Mouse (Mus musculus) erythroblast, embryonic 14.5 days (primary cell): ENCODE results near the gene Olfr1432. TPM values are rescaled to one million over a fixed set of nuclear protein-coding genes. Genes with fewer than 3 reads are reported as not detected.
"Not testable (repeated sequence)": the region's sequence is repeated elsewhere in the genome, so short reads cannot be mapped to it uniquely, and the experiment has no call there.

Experiments
- H3K27me3 ChIP-seq: 2 replicates; pipeline ENCODE4 v1.6.1; 2012; ENCODE audit warnings: inconsistent platforms; ENCODE audit not compliant: control insufficient read depth
- H3K36me3 ChIP-seq: 2 replicates; pipeline ENCODE4 v1.6.1; 2012; ENCODE audit warnings: mild to moderate bottlenecking, inconsistent platforms; ENCODE audit not compliant: control insufficient read depth
- H3K4me1 ChIP-seq: 2 replicates; pipeline ENCODE4 v1.6.1; 2012; ENCODE audit warnings: inconsistent platforms; ENCODE audit not compliant: control insufficient read depth
- H3K4me3 ChIP-seq: replicated peaks from 2 replicates; pipeline ENCODE3; 2012; ENCODE audit warnings: moderate library complexity, mild to moderate bottlenecking, inconsistent platforms
- H3K9me3 ChIP-seq: 2 replicates; pipeline ENCODE4 v1.6.1; 2012; ENCODE audit warnings: low read length, inconsistent platforms, mixed read lengths; ENCODE audit not compliant: control insufficient read depth
- GATA1 ChIP-seq: IDR thresholded peaks from 2 replicates; pipeline ENCODE4 v1.6.1; 2012; ENCODE audit warnings: low read length, inconsistent platforms, mixed read lengths
- TAL1 ChIP-seq: IDR thresholded peaks from 3 replicates; pipeline ENCODE4 v1.6.1; 2012; ENCODE audit warnings: low read length, inconsistent platforms, mixed read lengths
- polyA plus RNA-seq: library from polyadenylated mRNA; stranded (reverse); fragments of >175 nt; gene quantifications from 2 replicates; pipeline ENCODE4 v1.2.3, GENCODE M21; 2012

The Olfr1432 gene
- not detected in 2 replicates for polyA plus RNA-seq

DNA sequence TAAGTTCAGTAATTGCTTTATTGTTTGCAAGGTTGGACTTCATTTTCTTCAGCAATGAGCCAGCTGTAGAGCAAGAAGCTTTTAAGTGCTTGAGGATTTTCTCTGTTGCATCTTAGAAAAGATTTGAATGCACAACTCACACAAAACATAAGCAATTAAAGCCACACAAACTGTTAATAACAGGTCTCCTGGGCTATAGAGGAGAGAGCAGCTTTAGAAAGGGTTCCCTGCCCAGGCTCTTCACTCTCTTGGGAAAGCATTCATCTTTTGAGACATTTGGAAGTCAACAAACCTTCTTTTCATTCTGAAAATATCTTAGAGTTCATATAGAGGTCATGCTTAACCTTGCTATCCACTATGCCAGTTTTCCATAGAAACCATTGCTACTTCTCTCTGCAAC is at the start of gene Olfr1432:
TSS of gene Olfr1432 (minus strand) at position 101 of the 400 bp plus-strand sequence.
- H3K4me1 ChIP-seq, H3K4me3 ChIP-seq, H3K27me3 ChIP-seq, H3K9me3 ChIP-seq, H3K36me3 ChIP-seq: not testable (repeated sequence)

- Histone ChIP-seq H3K4me3 (no peak within 1 kb of the TSS), H3K4me1 (no peaks in the 10 kb centered on the region), H3K9me3 (no peaks in the 10 kb centered on the region), H3K27me3 (no peaks in the 10 kb centered on the region), H3K36me3 (no peaks in the 10 kb centered on the region)
- TF ChIP-seq TAL1 (no peak), GATA1 (no peak)
Measured at GRCm38 (mm10) chr19:12279554-12279953, 47.2 kb upstream of the Olfr1432 start, which contains the start of gene Olfr1434. Olfr1434 (plus strand) TSS chr19:12279854.

- H3K4me1 ChIP-seq: no peaks in the 10 kb centered on the region
Measured at GRCm38 (mm10) chr19:12260732-12261131, 28.3 kb upstream of the Olfr1432 start, which contains the start of gene Olfr235. Olfr235 (plus strand) TSS chr19:12261032.

GRCm38 (mm10) chr19:12241559-12241958 is 9.2 kb upstream of the Olfr1432 start, which contains the start of gene Olfr262:
Olfr262 (minus strand) TSS chr19:12241659.
- no peak for TF ChIP-seq TAL1
- Histone ChIP-seq H3K9me3 (no peaks in the 10 kb centered on the region), H3K27me3 (no peaks in the 10 kb centered on the region), H3K36me3 (no peaks in the 10 kb centered on the region), H3K4me3 (no peak within 1 kb of the TSS), H3K4me1 (no peaks in the 10 kb centered on the region)

More at GRCm38 (mm10) chr19:12260732-12261131, 28.3 kb upstream of the Olfr1432 start, which contains the start of gene Olfr235:
- H3K9me3 ChIP-seq: no peaks in the 10 kb centered on the region
- H3K27me3 ChIP-seq: no peaks in the 10 kb centered on the region
- no peak within 1 kb of the TSS for H3K4me3 ChIP-seq
- TF ChIP-seq TAL1 (no peak), GATA1 (no peak)
- H3K36me3 ChIP-seq: no peaks in the 10 kb centered on the region

- H3K4me1 ChIP-seq: no peaks in the 10 kb centered on the region
- TF ChIP-seq TAL1: no peak
- TF ChIP-seq GATA1: no peak
- no peaks in the 10 kb centered on the region for H3K36me3 ChIP-seq
- H3K9me3 ChIP-seq: no peaks in the 10 kb centered on the region
- H3K27me3 ChIP-seq: no peaks in the 10 kb centered on the region
- no peak within 1 kb of the TSS for H3K4me3 ChIP-seq
Measured at GRCm38 (mm10) chr19:12200334-12200733, 32.1 kb downstream of the Olfr1432 start, which contains the start of gene Olfr1431. Olfr1431 (plus strand) TSS chr19:12200634.

- H3K4me3 ChIP-seq, H3K9me3 ChIP-seq, H3K27me3 ChIP-seq, H3K36me3 ChIP-seq, H3K4me1 ChIP-seq: not testable (repeated sequence)
Measured at GRCm38 (mm10) chr19:12199076-12199475, 33.3 kb downstream of the Olfr1432 start.

Other genes starting within 250 kb of the Olfr1432 start
- gene Olfr1423, start 191.3 kb downstream of the Olfr1432 start, polyA plus RNA-seq: not detected in 2 replicates
- not detected in 2 replicates for gene Olfr1424, start 169.9 kb downstream of the Olfr1432 start, polyA plus RNA-seq
- not detected in 2 replicates for gene Olfr1425, start 154.9 kb downstream of the Olfr1432 start, polyA plus RNA-seq
- not detected in 2 replicates for gene Olfr1426, start 140.6 kb downstream of the Olfr1432 start, polyA plus RNA-seq
- not detected in 2 replicates for gene Olfr1427, start 129.3 kb downstream of the Olfr1432 start, polyA plus RNA-seq
- gene Olfr1428, start 116.7 kb downstream of the Olfr1432 start, polyA plus RNA-seq: not detected in 2 replicates
- gene Olfr76, start 109.4 kb downstream of the Olfr1432 start, polyA plus RNA-seq: not detected in 2 replicates
- gene Olfr1555-ps1, start 62.5 kb downstream of the Olfr1432 start, polyA plus RNA-seq: not detected in 2 replicates
- not detected in 2 replicates for gene Olfr1431, start 32.0 kb downstream of the Olfr1432 start, polyA plus RNA-seq
- gene Olfr262, start 9.1 kb upstream of the Olfr1432 start, polyA plus RNA-seq: not detected in 2 replicates
- not detected in 2 replicates for gene Olfr235, start 28.4 kb upstream of the Olfr1432 start, polyA plus RNA-seq
- gene Olfr1434, start 47.3 kb upstream of the Olfr1432 start, polyA plus RNA-seq: not detected in 2 replicates
- gene Olfr1436, start 66.5 kb upstream of the Olfr1432 start, polyA plus RNA-seq: not detected in 2 replicates
- gene Olfr1437, start 92.5 kb upstream of the Olfr1432 start, polyA plus RNA-seq: not detected in 2 replicates
- not detected in 2 replicates for gene Olfr1438-ps1, start 103.3 kb upstream of the Olfr1432 start, polyA plus RNA-seq
- not detected in 2 replicates for gene Olfr1440, start 154.7 kb upstream of the Olfr1432 start, polyA plus RNA-seq
- gene Olfr1441, start 184.8 kb upstream of the Olfr1432 start, polyA plus RNA-seq: 0.02 TPM in 1 of 2 replicates, not detected in the other
- gene Pfpl, start 195.3 kb upstream of the Olfr1432 start, polyA plus RNA-seq: 0.02 TPM in 1 of 2 replicates, not detected in the other
- gene Mpeg1, start 228.2 kb upstream of the Olfr1432 start, polyA plus RNA-seq: 0.02 and 0.03 TPM in 2 replicates